Mouse (Mus musculus) hindlimb bud, embryonic 11.5 days (tissue): ENCODE data around the gene Slc25a53.
"Not testable (repeated sequence)": the region's sequence is repeated elsewhere in the genome, so short reads cannot be mapped to it uniquely, and the experiment has no call there.

Experiments used
- DNase-seq: peaks from one replicate; pipeline ENCODE4 v3.0.0-alpha.2; 2012; ENCODE audit warnings: low read depth, low spot score; ENCODE audit errors: extremely low spot score

Slc25a53 gene

GRCm38 (mm10) chrX:136975397-136975796 lies 62.7 kb downstream of the Slc25a53 start, which contains the start of gene Tmsb15b2:
TSS of gene Tmsb15b2 (minus strand) at chrX:136975497.
- DNase-seq = not testable (repeated sequence)

DNA sequence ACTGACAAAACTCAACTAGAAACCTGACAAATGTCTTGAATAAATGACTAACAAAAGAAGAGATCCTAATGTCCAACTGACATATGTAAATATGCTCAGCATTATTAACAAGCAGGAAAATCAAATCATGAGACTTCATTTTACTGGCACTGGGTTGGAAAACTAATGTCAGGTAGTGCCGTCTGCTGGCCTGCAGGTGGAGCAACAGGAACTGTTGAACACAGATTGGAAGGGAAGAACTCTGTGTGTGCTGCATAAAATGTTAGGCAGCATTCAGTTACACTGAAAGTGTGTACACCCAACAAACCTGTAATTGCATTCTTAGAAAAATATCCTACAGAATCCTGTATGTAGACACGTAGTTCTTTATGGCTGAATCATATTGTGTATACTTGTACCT lies 78.4 kb downstream of the Slc25a53 start:
- no peak for DNase-seq

- DNase-seq = not testable (repeated sequence)
These were observed 79.8 kb downstream of the Slc25a53 start for GRCm38 (mm10) chrX:136958300-136958699.

GRCm38 (mm10) chrX:136957583-136958279 lies 80.4 kb downstream of the Slc25a53 start:
- DNase-seq = not testable (repeated sequence)

DNA sequence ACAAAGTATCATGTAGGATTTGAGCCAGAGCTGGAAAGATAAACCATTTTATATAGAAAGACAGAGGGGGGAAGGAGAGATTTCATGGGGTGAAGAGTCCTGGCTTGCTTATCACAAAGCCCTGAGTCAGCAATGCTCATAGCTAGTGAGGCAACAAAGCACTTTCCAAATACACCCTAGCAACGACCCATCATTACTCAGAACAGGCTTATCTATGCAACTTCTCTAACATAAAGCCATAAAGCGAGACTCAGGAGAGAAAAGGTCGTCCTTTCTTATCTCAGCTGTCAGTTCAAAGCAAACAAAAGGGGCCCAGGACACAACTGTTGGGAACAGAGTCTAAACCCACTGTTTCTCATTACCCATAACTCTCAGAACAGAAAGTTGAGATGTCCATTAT lies 100.1 kb downstream of the Slc25a53 start:
- no peak for DNase-seq
